ENCODE assay signal across 8 mouse cellular contexts in genomic region chr19:7423656-7424030, GRCm38 (mm10). TPM values are rescaled to one million over a fixed set of nuclear protein-coding genes. Genes with fewer than 3 reads are reported as not detected.
A peak's percentile ranks its signal among the peaks of the same experiment; 100 is the strongest.
DNase-seq lines count a peak whose midpoint lies in the region; ATAC-seq lines count a peak whose summit lies in the region.

No protein-coding gene starts in this region.

- peaks cover 88% of the 10 kb centered on the region for H3K36me3 ChIP-seq in heart, embryonic 13.5 days
- peaks cover 70% of the 10 kb centered on the region for H3K36me3 ChIP-seq in hindbrain, embryonic 13.5 days
- H3K36me3 ChIP-seq in midbrain, embryonic 13.5 days, result peaks cover 73% of the 10 kb centered on the region

- H3K9me3 ChIP-seq in heart, embryonic 13.5 days, result no peaks in the 10 kb centered on the region
- no peaks in the 10 kb centered on the region for H3K9me3 ChIP-seq in hindbrain, embryonic 13.5 days
- H3K9me3 ChIP-seq in midbrain, embryonic 13.5 days, result no peaks in the 10 kb centered on the region

- intact Hi-C loops in heart, postnatal 36 days (cut with DNase I), result no loop called here

- H3K27me3 ChIP-seq in heart, embryonic 13.5 days (replicated peaks), result no peaks in the 10 kb centered on the region
- H3K27me3 ChIP-seq in hindbrain, embryonic 13.5 days, result no peaks in the 10 kb centered on the region
- H3K27me3 ChIP-seq in midbrain, embryonic 13.5 days, result no peaks in the 10 kb centered on the region

- peaks cover 71% of the 10 kb centered on the region for H3K4me1 ChIP-seq in heart, embryonic 13.5 days
- peaks cover 10% of the 10 kb centered on the region for H3K4me1 ChIP-seq in brown adipose tissue, adult 24 weeks (ENCODE audit: control insufficient read depth, insufficient read depth, insufficient read length, low read length)
- peaks cover 69% of the 10 kb centered on the region for H3K4me1 ChIP-seq in hindbrain, embryonic 13.5 days (replicated peaks)
- H3K4me1 ChIP-seq in midbrain, embryonic 13.5 days (replicated peaks), result peaks cover 69% of the 10 kb centered on the region

- H3K9ac ChIP-seq in heart, embryonic 13.5 days, result peak overlapping the region; percentile 73
- H3K9ac ChIP-seq in hindbrain, embryonic 13.5 days, result peak overlapping the region; percentile 98
- peak overlapping the region; percentile 89 for H3K9ac ChIP-seq in midbrain, embryonic 13.5 days (replicated peaks)

- H3K4me3 ChIP-seq in heart, embryonic 13.5 days, result peak overlapping the region; percentile 31
- peak overlapping the region; percentile 17; the same call in 1 of the 2 replicates for H3K4me3 ChIP-seq in brown adipose tissue, adult 24 weeks (ENCODE audit: insufficient read depth, low read depth, low read length)
- peak overlapping the region; percentile 85 for H3K4me3 ChIP-seq in hindbrain, embryonic 13.5 days
- peak overlapping the region; percentile 82 for H3K4me3 ChIP-seq in midbrain, embryonic 13.5 days (replicated peaks)

- peak overlapping the region; percentile 60 for H3K4me2 ChIP-seq in heart, embryonic 13.5 days
- peak overlapping the region; percentile 85 for H3K4me2 ChIP-seq in hindbrain, embryonic 13.5 days
- peak overlapping the region; percentile 70 for H3K4me2 ChIP-seq in midbrain, embryonic 13.5 days (replicated peaks)

- H3K27ac ChIP-seq in heart, embryonic 13.5 days (replicated peaks), result peak overlapping the region; percentile 74
- H3K27ac ChIP-seq in brown adipose tissue, adult 24 weeks (replicated peaks; ENCODE audit: low read depth, low read length), result 0 out of 2 replicates have a peak overlapping the region, but pooled peaks have one; percentile 17
- peak overlapping the region; percentile 99 for H3K27ac ChIP-seq in hindbrain, embryonic 13.5 days
- H3K27ac ChIP-seq in midbrain, embryonic 13.5 days, result peak overlapping the region; percentile 99

- no peak; the same call in 1 of the 2 replicates for ATAC-seq in heart, embryonic 13.5 days (ENCODE audit: extremely low read depth, insufficient number of reproducible peaks, low FRiP score, low TSS enrichment)
- no peak; the same call in none of the 2 replicates for ATAC-seq in hindbrain, embryonic 13.5 days (ENCODE audit: low FRiP score)
- no peak; the same call in none of the 2 replicates for ATAC-seq in midbrain, embryonic 13.5 days

- DNase-seq in heart, postnatal 36 days, result no peak
- no peak for DNase-seq in adrenal gland, postnatal 36 days
- no peak for DNase-seq in Muller cell, postnatal 12 days (ENCODE audit: inconsistent ontology term)
- no peak for DNase-seq in yolk sac, embryonic 10.5 days (ENCODE audit: low spot score)

- WGBS in heart, embryonic 13.5 days, result 35% methylated on average over 16 of the region's 16 CpGs
- WGBS in hindbrain, embryonic 13.5 days, result 19% methylated on average over 16 of the region's 16 CpGs
- 11% methylated on average over 16 of the region's 16 CpGs for WGBS in midbrain, embryonic 13.5 days

RNA-seq across cellular contexts. Expression of gene 2700081O15Rik, which starts 6.2 kb away (rescaled TPM):
- 3.5 and 3.7 TPM in 2 replicates for polyA plus RNA-seq in heart, embryonic 13.5 days (2015; fragmentation: Nextera tagmentation; extraction: Ambion mirVana)
- total RNA-seq in heart, postnatal 36 days (2021), result 10 to 100 TPM; 15.3 to 17.7 TPM
- 7.6 and 8.3 TPM in 2 replicates for polyA plus RNA-seq in brown adipose tissue, adult 24 weeks (2012; ENCODE audit: insufficient read depth, insufficient read length, missing spikeins)
- polyA plus RNA-seq in hindbrain, embryonic 13.5 days (2015; fragmentation: Nextera tagmentation; extraction: Ambion mirVana), result 17.7 and 18.0 TPM in 2 replicates
- polyA plus RNA-seq in midbrain, embryonic 13.5 days (2015; fragmentation: Nextera tagmentation; extraction: Ambion mirVana), result 16.7 and 17.5 TPM in 2 replicates
- 10 to 100 TPM; 22.0 to 23.7 TPM for total RNA-seq in adrenal gland, postnatal 36 days (2021)

RNA-seq across cellular contexts. Expression of gene Spindoc, which starts 40.8 kb away (rescaled TPM):
- 18.8 and 22.3 TPM in 2 replicates for polyA plus RNA-seq in heart, embryonic 13.5 days (2015; fragmentation: Nextera tagmentation; extraction: Ambion mirVana)
- total RNA-seq in heart, postnatal 36 days (2021), result 10 to 100 TPM; 13.1 to 13.4 TPM
- 5.8 and 6.3 TPM in 2 replicates for polyA plus RNA-seq in brown adipose tissue, adult 24 weeks (2012; ENCODE audit: insufficient read depth, insufficient read length, missing spikeins)
- 34.0 and 42.7 TPM in 2 replicates for polyA plus RNA-seq in hindbrain, embryonic 13.5 days (2015; fragmentation: Nextera tagmentation; extraction: Ambion mirVana)
- 42.2 and 45.3 TPM in 2 replicates for polyA plus RNA-seq in midbrain, embryonic 13.5 days (2015; fragmentation: Nextera tagmentation; extraction: Ambion mirVana)
- 10 to 100 TPM; 20.4 to 23.8 TPM for total RNA-seq in adrenal gland, postnatal 36 days (2021)

RNA-seq across cellular contexts. Expression of gene Rtn3, which starts 59.4 kb away (rescaled TPM):
- polyA plus RNA-seq in heart, embryonic 13.5 days (2015; fragmentation: Nextera tagmentation; extraction: Ambion mirVana), result 129 and 138 TPM in 2 replicates
- 10 to 100 TPM; 75.7 to 76.9 TPM for total RNA-seq in heart, postnatal 36 days (2021)
- polyA plus RNA-seq in brown adipose tissue, adult 24 weeks (2012; ENCODE audit: insufficient read depth, insufficient read length, missing spikeins), result 197 and 218 TPM in 2 replicates
- polyA plus RNA-seq in hindbrain, embryonic 13.5 days (2015; fragmentation: Nextera tagmentation; extraction: Ambion mirVana), result 513 and 532 TPM in 2 replicates
- 557 and 566 TPM in 2 replicates for polyA plus RNA-seq in midbrain, embryonic 13.5 days (2015; fragmentation: Nextera tagmentation; extraction: Ambion mirVana)
- total RNA-seq in adrenal gland, postnatal 36 days (2021), result 100 to 1,000 TPM; 138 to 141 TPM

Comparison
In these comparisons a context has a peak if more than half of its experiments do, and no peak if none do; other contexts are left out.
1. H3K27ac ChIP-seq: peak in every context shown above with its lines; median percentile 99 in hindbrain, embryonic 13.5 days; 99 in midbrain, embryonic 13.5 days; 74 in heart, embryonic 13.5 days; 17 in brown adipose tissue, adult 24 weeks.
2. H3K4me3 ChIP-seq: peak in every context shown above with its lines; median percentile 85 in hindbrain, embryonic 13.5 days; 82 in midbrain, embryonic 13.5 days; 31 in heart, embryonic 13.5 days; 17 in brown adipose tissue, adult 24 weeks.